Mouse (Mus musculus) forebrain, embryonic 12.5 days (tissue): ENCODE results near the gene Grn. TPM values are rescaled to one million over a fixed set of nuclear protein-coding genes. Genes with fewer than 3 reads are reported as not detected.

Source experiments
- ATAC-seq: fragments of 200-750 bp; cut with Nextera tagmentation; 2 replicates; pipeline ENCODE4 v1.8.0; 2017; ENCODE audit warnings: moderate TSS enrichment; ENCODE audit not compliant: low FRiP score
- H3K27ac ChIP-seq: fragments of 300-500 bp; sonication (generic); 2 replicates; pipeline ENCODE4 v1.5.1; 2016; ENCODE audit warnings: mild to moderate bottlenecking
- H3K27me3 ChIP-seq: fragments of 300-500 bp; sonication (generic); 2 replicates; pipeline ENCODE4 v1.6.1; 2016; ENCODE audit warnings: mild to moderate bottlenecking
- H3K36me3 ChIP-seq: fragments of 300-500 bp; sonication (generic); replicated peaks from 2 replicates; pipeline ENCODE4 v1.6.1; 2016; ENCODE audit warnings: mild to moderate bottlenecking
- H3K4me1 ChIP-seq: fragments of 300-500 bp; sonication (generic); 2 replicates; pipeline ENCODE4 v1.6.1; 2016
- H3K4me2 ChIP-seq: fragments of 300-500 bp; sonication (generic); 2 replicates; pipeline ENCODE4 v1.6.1; 2016; ENCODE audit warnings: mild to moderate bottlenecking, moderate library complexity
- H3K4me3 ChIP-seq: fragments of 300-500 bp; sonication (generic); replicated peaks from 2 replicates; pipeline ENCODE4 v1.5.1; 2016; ENCODE audit warnings: mild to moderate bottlenecking
- H3K9ac ChIP-seq: fragments of 300-500 bp; sonication (generic); 2 replicates; pipeline ENCODE4 v1.6.1; 2016; ENCODE audit warnings: mild to moderate bottlenecking
- H3K9me3 ChIP-seq: fragments of 300-500 bp; sonication (generic); 2 replicates; pipeline ENCODE4 v1.6.1; 2016
- WGBS: fragments of 180-500 bp; shearing (Covaris S2); methylation state at CpG from one replicate; pipeline ENCODE4 v1.1.7; 2016; 5-methylcytosine and 5-hydroxymethylcytosine counted together
- polyA plus RNA-seq: library from polyadenylated mRNA; unstranded; fragments of >200 nt; fragmentation: Nextera tagmentation; extraction: Ambion mirVana; gene quantifications from 2 replicates; pipeline ENCODE4 v1.2.1, GENCODE M21; 2016

The Grn gene
- polyA plus RNA-seq, 1 experiment from 2014 or later, result 55.5 TPM

DNA sequence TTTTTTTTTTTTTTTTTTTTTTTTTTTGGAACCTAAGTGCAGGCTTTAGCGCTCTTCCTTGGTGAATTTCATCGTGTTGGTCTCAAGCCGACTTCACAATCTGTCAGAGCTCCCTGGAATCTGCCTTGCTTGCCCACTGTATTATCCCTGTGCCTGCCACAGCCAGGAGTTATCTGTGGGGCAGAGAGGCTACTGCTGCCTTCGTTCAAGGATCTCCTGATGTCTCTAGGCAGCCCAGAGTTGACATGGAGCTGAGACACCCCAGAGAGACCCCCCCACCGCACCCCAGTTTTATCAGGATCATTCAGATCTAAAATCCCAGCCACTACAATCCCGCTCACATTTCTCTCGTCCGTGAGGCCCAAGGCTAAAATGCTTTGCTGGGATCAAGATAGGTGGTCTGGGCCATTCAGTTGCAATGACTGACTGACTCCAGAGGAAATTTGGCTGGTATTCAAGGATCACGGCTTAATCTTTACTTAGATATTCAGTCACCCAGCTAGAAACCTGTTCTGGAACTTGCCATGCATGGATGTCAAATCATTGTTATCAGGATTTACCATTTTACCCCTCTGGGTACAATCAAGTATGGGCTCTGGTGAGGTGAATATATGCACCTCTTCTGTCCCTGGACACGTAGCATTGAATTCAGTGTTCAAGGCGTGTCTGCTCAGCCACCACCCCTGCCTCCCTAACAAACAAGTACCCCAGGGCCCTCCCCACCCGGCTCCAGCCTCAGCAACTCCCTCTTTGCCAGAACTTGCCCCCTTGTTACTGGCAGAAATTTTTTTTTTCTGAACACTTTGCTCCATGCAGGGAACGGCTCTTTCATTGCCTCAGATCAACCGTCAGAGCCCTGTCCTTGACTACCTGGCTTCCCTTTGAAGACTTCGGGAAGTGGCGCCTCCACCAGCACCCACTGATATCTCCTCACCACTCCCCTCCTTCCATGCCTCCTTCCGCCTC, 19.2 kb downstream of the Grn start:
- Histone ChIP-seq H3K27ac (no peak overlapping the region), H3K4me3 (no peak overlapping the region), H3K4me2 (no peak overlapping the region), H3K4me1 (peaks cover 35% of the 10 kb centered on the region), H3K36me3 (no peaks in the 10 kb centered on the region), H3K27me3 (peaks cover 53% of the 10 kb centered on the region), H3K9me3 (no peaks in the 10 kb centered on the region), H3K9ac (no peak overlapping the region)
- WGBS, result 48% methylated on average over 17 of the region's 17 CpGs
- no peak for ATAC-seq

DNA sequence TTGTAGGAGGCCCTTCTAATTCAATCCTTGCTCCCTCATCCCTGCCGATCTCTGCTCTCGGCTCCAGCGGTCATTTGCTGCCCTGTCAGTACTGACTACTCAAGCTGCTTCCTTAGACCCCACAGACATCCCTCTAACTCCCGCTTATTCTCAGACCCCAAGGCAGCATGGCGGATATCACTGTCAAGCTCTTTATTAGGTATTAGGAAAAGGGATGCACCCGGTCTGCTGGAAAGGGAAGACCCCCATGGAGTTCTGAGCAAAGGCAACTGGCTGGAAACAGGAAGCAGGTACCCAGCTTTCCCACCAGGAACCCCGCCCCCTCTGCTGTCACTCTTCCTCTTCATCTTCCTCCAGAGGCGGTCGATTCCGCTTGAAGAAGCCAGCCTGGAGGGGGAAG, 23.0 kb downstream of the Grn start:
- peaks cover 81% of the 10 kb centered on the region for H3K27me3 ChIP-seq
- H3K4me2 ChIP-seq, result no peak overlapping the region
- no peaks in the 10 kb centered on the region for H3K36me3 ChIP-seq
- H3K9ac ChIP-seq, result no peak overlapping the region
- no peak for ATAC-seq
- H3K9me3 ChIP-seq, result no peaks in the 10 kb centered on the region
- H3K27ac ChIP-seq, result no peak overlapping the region
- 17% methylated on average over 10 of the region's 10 CpGs for WGBS
- peaks cover 29% of the 10 kb centered on the region for H3K4me1 ChIP-seq
- H3K4me3 ChIP-seq, result no peak overlapping the region

DNA sequence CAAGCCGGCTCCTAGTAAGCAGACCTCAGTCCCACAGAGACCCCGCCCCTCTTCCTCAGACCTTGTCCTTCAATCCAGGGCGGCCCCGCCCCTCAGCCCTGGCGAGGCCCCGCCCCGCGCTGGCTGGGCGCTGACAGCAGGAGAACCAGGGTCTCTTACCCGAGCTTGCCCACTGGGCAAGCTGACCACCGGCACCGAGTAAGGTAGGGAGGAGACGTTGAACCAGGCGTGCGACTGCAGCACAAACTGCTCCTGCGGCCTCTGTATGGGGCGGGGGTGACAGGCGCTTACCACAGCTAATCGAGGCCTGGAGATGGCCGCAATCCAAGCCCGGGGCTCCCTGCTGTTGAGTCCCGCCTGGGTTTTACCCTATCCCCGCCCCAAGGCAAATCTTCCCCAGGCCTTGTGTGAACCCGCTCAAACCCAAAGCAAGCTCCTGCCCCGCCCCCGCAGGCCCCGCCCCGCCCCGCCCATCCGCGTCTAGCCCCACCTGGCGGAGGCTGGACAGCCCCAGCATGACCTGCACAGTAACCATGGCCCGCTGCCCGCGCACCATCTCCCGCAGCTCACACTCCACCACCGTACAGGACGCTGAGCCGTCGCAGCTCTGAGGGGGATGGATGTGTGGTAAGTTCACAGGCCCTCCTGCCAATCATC, 25.8 kb downstream of the Grn start:
- Histone ChIP-seq H3K4me2 (peak overlapping the region; percentile 88), H3K9ac (peak overlapping the region; percentile 50), H3K36me3 (no peaks in the 10 kb centered on the region), H3K27me3 (peaks cover 67% of the 10 kb centered on the region), H3K27ac (peak overlapping the region; percentile 71), H3K9me3 (no peaks in the 10 kb centered on the region), H3K4me3 (peak overlapping the region; percentile 48), H3K4me1 (peaks cover 23% of the 10 kb centered on the region)
- under 1% methylated on average over 40 of the region's 40 CpGs for WGBS
- peak; percentile 94 for ATAC-seq

DNA sequence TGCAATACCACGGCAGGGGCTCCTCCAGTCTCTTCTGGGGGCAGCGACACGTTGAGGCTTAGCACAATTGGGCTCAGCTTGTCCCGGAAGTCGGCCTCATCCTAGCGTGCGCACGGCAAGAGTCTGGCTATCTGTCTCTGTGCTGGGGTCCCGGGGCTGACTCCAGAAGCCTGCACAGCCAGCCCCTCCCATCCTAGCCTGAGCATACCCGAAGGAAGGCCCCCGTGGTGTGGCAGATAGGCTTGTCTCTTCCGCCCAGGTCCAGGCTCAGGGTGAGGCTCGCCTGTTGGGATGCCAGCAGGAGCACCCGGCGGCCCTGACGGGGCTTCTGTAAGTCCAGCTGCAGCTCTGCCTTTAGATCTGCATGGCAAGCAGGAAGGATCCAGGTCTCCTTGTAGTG, 30.4 kb downstream of the Grn start:
- WGBS, result 60% methylated on average over 16 of the region's 16 CpGs
- no peak for ATAC-seq
- no peak overlapping the region for H3K9ac ChIP-seq
- H3K4me1 ChIP-seq, result peaks cover 16% of the 10 kb centered on the region
- no peaks in the 10 kb centered on the region for H3K9me3 ChIP-seq
- peaks cover 42% of the 10 kb centered on the region for H3K27me3 ChIP-seq
- H3K27ac ChIP-seq, result no peak overlapping the region
- no peak overlapping the region for H3K4me2 ChIP-seq
- no peaks in the 10 kb centered on the region for H3K36me3 ChIP-seq
- H3K4me3 ChIP-seq, result no peak overlapping the region

DNA sequence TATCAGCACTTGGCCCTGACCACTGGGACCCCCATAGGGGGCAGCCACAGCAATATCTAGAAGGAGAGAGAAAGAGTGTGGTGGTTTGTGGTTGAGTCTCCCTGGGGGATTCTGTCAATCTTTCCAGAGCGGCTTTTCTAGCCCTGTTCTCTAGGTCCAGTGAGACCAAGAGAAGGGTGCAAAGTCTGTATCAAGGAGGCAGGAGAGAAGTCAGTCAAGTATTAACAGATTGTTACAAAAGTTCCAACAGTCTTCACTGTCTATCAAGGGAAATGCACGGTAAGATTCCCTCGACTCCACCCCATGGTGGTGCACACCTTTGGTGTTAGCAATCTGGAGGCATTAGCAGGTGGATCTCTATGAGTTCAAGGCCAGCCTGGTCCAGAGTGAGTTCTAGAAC, 31.6 kb downstream of the Grn start:
- H3K36me3 ChIP-seq, result no peaks in the 10 kb centered on the region

DNA sequence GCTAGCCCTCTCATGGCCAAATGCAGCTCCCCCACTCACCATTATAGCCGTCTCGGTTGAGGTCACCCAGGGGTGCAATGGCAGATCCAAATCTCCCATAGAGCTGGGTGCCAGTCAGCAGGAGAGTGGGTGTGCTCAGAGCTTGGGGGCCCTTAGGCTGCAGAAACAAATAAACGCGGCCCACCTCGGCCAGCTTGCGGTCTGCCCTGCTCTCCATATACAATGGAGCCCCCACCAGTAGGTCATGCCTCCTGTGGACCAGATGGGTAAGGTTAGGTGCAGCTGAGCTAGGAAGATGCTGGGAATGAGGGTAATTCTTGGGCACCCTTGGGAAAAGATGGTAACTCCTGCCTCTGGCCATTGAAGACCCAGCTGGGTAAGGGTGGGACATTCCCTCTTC, 34.8 kb downstream of the Grn start:
- Histone ChIP-seq H3K4me1 (peaks cover 22% of the 10 kb centered on the region), H3K9me3 (no peaks in the 10 kb centered on the region), H3K36me3 (no peaks in the 10 kb centered on the region), H3K4me2 (no peak overlapping the region), H3K27ac (no peak overlapping the region), H3K9ac (no peak overlapping the region), H3K4me3 (no peak overlapping the region), H3K27me3 (peaks cover 45% of the 10 kb centered on the region)
- 93% methylated on average over 6 of the region's 6 CpGs for WGBS
- ATAC-seq, result no peak

More for the DNA sequence above, 31.6 kb downstream of the Grn start:
- Histone ChIP-seq H3K9ac (no peak overlapping the region), H3K9me3 (no peaks in the 10 kb centered on the region), H3K4me2 (no peak overlapping the region), H3K27me3 (peaks cover 45% of the 10 kb centered on the region), H3K27ac (no peak overlapping the region), H3K4me1 (peaks cover 14% of the 10 kb centered on the region), H3K4me3 (no peak overlapping the region)
- no peak for ATAC-seq
- 87% methylated on average over 3 of the region's 3 CpGs for WGBS

DNA sequence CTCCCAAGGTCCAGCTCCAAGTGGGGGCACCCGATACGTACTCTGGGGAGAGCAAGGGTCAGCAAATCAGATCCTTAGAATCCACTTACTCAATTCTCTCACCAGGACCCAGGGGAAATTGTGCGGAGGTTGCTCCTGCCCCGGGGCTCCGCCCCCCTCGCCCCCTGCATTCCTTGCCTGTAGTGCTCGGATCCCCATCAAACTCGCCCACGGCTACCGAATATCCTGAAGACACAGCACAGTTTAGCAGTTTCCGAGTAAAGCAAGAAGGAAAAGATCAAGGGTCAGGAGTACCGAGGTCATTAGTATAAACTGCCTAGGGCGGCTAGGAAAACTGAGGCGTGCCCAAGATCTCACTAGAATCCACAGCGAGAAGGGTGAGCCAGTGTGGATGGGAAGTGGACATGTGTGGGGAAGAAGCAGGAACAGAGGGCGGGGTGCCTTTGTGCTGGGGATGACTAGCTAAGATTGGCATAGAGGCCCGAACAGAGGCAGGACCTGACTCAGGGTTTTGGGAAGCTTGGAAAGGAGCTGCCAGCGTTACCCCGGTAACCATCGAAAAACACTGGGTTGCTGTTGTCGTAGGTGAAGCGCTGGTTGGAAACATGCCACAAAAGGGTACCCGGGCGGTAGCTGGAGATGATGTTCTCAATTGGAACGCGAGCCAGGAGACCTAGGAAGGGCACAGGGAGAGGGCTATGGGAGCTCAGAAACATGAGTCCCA, 35.8 kb downstream of the Grn start:
- WGBS, result 9% methylated on average over 26 of the region's 26 CpGs
- H3K9ac ChIP-seq, result no peak overlapping the region
- H3K27me3 ChIP-seq, result peaks cover 39% of the 10 kb centered on the region
- no peak for ATAC-seq
- H3K4me2 ChIP-seq, result peak overlapping the region; percentile 13
- 0 out of 2 replicates have a peak overlapping the region, but pooled peaks have one; percentile 5 for H3K4me3 ChIP-seq
- peaks cover 22% of the 10 kb centered on the region for H3K4me1 ChIP-seq
- H3K27ac ChIP-seq, result no peak overlapping the region
- no peaks in the 10 kb centered on the region for H3K36me3 ChIP-seq
- no peaks in the 10 kb centered on the region for H3K9me3 ChIP-seq

DNA sequence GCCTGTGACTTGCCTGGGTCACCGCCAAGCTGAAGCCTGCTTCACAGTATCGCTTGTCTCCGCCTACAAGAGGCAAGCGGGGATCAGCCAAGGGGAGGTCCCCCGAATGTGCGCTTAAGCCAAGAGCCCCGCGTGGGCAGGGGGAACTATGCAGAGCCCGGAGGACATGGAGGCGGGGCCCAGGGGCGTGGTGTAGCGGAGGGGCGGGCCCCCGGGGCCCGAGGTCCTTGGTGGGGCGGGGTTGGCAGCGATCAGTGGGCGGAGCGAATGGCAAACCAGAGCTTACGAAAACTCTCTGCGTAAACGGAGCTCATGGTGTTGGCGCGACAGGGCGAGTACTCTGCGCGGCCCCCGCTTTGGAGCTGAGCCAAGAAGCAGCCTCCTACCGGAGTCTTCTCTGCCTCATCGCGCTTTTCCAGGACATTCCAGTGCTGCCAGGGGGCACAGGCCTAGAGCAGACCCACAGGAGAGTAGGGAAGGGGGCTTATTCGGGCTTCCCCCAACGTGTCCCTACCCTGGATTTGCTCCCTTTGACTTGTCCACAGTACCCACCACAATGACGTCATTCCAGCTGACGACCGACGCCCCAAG, 37.0 kb downstream of the Grn start:
- Histone ChIP-seq H3K4me1 (peaks cover 22% of the 10 kb centered on the region), H3K4me3 (peak overlapping the region; percentile 41), H3K4me2 (peak overlapping the region; percentile 80), H3K36me3 (no peaks in the 10 kb centered on the region), H3K27ac (peak overlapping the region; percentile 50), H3K9me3 (no peaks in the 10 kb centered on the region), H3K27me3 (peaks cover 39% of the 10 kb centered on the region), H3K9ac (peak overlapping the region; percentile 45)
- WGBS, result under 1% methylated on average over 37 of the region's 37 CpGs
- peak; percentile 91 for ATAC-seq

DNA sequence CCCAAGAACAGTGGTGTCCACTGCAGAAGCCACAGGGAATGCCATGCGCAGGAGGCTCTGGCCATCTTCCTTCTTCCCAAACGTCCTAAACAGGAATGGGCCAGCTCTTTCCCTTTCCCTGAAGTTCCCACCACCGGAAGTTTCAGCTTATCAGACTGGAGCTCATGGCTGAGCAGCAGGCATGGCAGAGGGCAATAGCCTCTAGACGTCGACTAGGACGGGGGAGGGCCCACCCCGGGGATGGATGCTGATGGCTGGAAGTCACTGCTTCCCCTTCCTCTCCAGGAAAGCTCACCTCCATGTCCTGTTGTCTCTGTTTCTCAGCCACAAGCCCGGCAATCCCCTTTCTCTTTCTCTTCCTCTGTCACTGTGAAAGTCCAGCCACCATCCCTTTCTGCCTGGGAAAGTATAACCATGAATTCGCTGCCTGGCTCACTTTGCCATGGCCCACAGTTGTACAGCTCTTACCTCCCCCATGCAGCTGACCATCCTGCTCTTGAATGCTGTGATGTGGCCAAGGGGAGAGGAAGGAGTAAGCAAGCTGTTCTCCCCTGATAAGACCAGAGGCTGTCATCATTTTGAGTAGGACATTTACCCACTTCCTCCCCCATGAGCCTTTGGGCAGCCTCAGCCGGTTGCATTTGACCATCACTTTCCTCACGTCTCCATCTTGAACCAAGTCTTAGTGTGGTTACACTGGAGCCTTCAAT, 39.7 kb downstream of the Grn start, which contains the start of gene Itga2b:
Itga2b (minus strand) TSS at position 475 of the 710 bp plus-strand sequence.
- no peak for ATAC-seq
- Histone ChIP-seq H3K36me3 (peaks cover 3% of the 10 kb centered on the region; the same call in 1 of the 2 replicates), H3K27ac (no peak within 1 kb of the TSS), H3K27me3 (peaks cover 34% of the 10 kb centered on the region), H3K4me3 (no peak within 1 kb of the TSS), H3K9me3 (no peaks in the 10 kb centered on the region), H3K9ac (no peak within 1 kb of the TSS), H3K4me2 (0 out of 2 replicates have a peak within 1 kb of the TSS, but pooled peaks have one; percentile 8), H3K4me1 (peaks cover 22% of the 10 kb centered on the region)
- WGBS, result 69% methylated on average over 11 of the region's 11 CpGs

DNA sequence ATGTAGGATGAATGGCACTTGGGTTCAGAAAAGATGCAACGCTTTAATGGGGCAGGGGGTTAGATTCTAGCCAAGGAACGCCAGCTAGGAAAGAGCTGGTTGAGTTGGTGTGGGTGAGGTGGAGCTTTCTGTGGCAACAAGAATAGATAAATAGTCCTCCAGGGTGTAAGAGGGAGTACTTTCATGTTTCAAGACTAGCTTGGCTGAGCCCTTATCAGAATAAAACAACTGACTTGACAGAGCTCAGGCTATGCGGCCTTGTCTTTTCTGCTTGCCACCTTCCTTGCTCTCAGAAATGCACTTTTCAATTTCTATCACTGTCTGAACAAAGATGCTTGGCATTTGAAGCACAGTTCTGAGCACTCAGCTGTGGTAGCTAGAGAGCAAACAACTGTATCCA, 44.9 kb downstream of the Grn start:
- Histone ChIP-seq H3K27ac (no peak overlapping the region), H3K4me1 (no peaks in the 10 kb centered on the region), H3K4me3 (no peak overlapping the region), H3K9me3 (no peaks in the 10 kb centered on the region), H3K27me3 (no peaks in the 10 kb centered on the region), H3K36me3 (peaks cover 30% of the 10 kb centered on the region), H3K9ac (no peak overlapping the region), H3K4me2 (no peak overlapping the region)
- no peak for ATAC-seq
- 95% methylated on average over 3 of the region's 3 CpGs for WGBS

DNA sequence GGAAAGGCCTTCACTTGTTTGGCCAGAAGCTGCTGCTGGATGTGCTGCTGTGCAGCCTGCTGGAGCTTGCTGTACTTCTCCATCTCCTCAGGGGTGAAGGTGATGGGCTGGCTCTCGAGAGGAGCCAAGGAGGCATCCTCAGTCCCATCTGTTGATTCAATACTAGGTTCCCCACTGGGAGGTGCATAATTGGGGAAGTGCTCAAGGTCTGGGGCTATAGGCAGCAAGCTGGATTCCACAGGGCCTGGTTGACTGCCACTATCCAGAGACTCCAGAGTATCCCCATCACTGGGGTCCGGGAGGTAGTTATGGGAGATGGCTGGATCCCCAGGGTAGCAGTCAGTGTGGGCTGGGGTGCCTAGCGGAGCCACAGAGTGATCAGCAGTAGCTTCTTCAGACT, 48.6 kb downstream of the Grn start:
- 87% methylated on average over 3 of the region's 3 CpGs for WGBS
- ATAC-seq, result no peak
- no peaks in the 10 kb centered on the region for H3K9me3 ChIP-seq
- peaks cover 52% of the 10 kb centered on the region for H3K36me3 ChIP-seq
- H3K27ac ChIP-seq, result no peak overlapping the region
- H3K27me3 ChIP-seq, result no peaks in the 10 kb centered on the region
- no peak overlapping the region for H3K4me3 ChIP-seq
- H3K4me1 ChIP-seq, result no peaks in the 10 kb centered on the region
- no peak overlapping the region for H3K4me2 ChIP-seq
- H3K9ac ChIP-seq, result no peak overlapping the region
